Mouse (Mus musculus): ENCODE data around the gene Armcx5. TPM values are rescaled to one million over a fixed set of nuclear protein-coding genes. Genes with fewer than 3 reads are reported as not detected.

The Armcx5 gene
- 8.2 and 8.3 TPM in 2 replicates for polyA plus RNA-seq (2015; fragmentation: Nextera tagmentation; extraction: Ambion mirVana)

DNA sequence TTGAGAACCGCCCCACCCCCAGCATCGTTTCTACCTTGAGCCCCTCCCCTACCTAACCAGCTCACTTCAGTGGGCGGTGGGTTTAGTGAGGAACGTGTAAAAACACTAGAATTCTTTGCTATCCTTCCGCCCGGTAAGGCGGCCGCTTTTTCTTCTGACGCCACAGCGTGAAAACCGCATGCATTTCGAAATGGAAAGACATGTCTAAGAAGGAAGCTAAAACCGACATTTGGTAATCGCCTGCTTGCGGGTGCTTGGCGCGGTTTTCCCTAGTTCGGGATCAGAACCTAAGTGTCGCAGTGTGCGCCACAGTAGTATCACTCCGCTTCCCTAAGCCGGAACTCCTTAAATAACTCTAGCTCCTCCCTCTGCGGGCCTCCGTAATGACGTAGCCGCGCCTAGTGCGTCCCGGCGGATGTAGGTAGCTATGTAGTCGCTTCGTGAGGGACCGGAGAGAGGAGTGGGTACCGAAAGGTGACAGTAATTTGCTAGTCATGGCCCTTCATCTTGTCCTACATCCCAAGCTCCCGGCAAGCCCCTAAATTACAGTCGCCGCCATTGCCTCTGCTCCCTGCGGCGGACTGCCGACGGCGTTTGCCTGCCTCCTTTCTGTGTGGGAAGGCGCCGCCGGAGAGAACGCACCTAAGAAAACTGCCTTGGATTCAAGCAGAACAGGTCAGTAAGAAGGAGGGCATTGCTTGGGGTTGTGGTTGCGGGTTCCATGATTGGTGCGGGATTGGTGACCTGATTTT lies at the start of gene Armcx5, which contains the start of gene Gprasp1:
TSS of gene Armcx5 (plus strand) at position 430 of the 752 bp plus-strand sequence.
TSS of gene Gprasp1 (plus strand) at position 430 of the 752 bp plus-strand sequence.

GRCm38 (mm10) chrX:135693633-135694032 lies 48.9 kb upstream of the Armcx5 start, which contains the start of gene Tcp11x2:
Tcp11x2 (minus strand) TSS chrX:135693790.

GRCm38 (mm10) chrX:135725161-135725560 lies 17.4 kb upstream of the Armcx5 start, which contains the start of gene Tmsb15a:
Tmsb15a (minus strand) TSS chrX:135725261.

MicroRNAs within 50 kb of the gene (microRNA counts, 519-probe panel; counts per million panel counts)
- microRNA mmu-miR-1970, result 296 counts per million, percentile 58 among the panel's probes with 10 or more counts

Small RNA genes within 50 kb of the gene (microRNA-seq; reads per million reads assigned to microRNA genes)
- gene Mir1970, result 0 reads per million in 2 experiments
- 0 reads per million in 2 experiments for gene Mir7646

Other genes starting within 250 kb of the Armcx5 start
- 0.17 TPM in 1 of 2 replicates, not detected in the other for gene AV320801, start 248.1 kb upstream of the Armcx5 start, polyA plus RNA-seq (2015; fragmentation: Nextera tagmentation; extraction: Ambion mirVana)
- gene Nxf7, start 144.0 kb upstream of the Armcx5 start, polyA plus RNA-seq (2015; fragmentation: Nextera tagmentation; extraction: Ambion mirVana), result 0.13 and 0.29 TPM in 2 replicates
- gene Prame, start 115.0 kb upstream of the Armcx5 start, polyA plus RNA-seq (2015; fragmentation: Nextera tagmentation; extraction: Ambion mirVana), result 0.14 and 0.15 TPM in 2 replicates
- 0.12 TPM in 1 of 2 replicates, not detected in the other for gene Tcp11x2, start 48.9 kb upstream of the Armcx5 start, polyA plus RNA-seq (2015; fragmentation: Nextera tagmentation; extraction: Ambion mirVana)
- gene Tmsb15a, start 17.5 kb upstream of the Armcx5 start, polyA plus RNA-seq (2015; fragmentation: Nextera tagmentation; extraction: Ambion mirVana), result 1.2 TPM in 1 of 2 replicates, not detected in the other
- gene Gprasp1, start within 50 bp of the Armcx5 start, polyA plus RNA-seq (2015; fragmentation: Nextera tagmentation; extraction: Ambion mirVana), result 34.1 and 44.5 TPM in 2 replicates
- 41.8 and 43.1 TPM in 2 replicates for gene Bhlhb9, start 54.9 kb downstream of the Armcx5 start, polyA plus RNA-seq (2015; fragmentation: Nextera tagmentation; extraction: Ambion mirVana)
- 13.3 and 17.2 TPM in 2 replicates for gene Gprasp2, start 96.3 kb downstream of the Armcx5 start, polyA plus RNA-seq (2015; fragmentation: Nextera tagmentation; extraction: Ambion mirVana)